Mouse (Mus musculus) thymus, postnatal 4 days (tissue): ENCODE data around the gene Rcsd1.

Source experiments
- DNase-seq: peaks from one replicate; pipeline ENCODE4 v3.0.0; 2021

Rcsd1 gene

GRCm38 (mm10) chr1:165716426-165716825 is 6.9 kb upstream of the Rcsd1 start:
- DNase-seq = peak; percentile 19

GRCm38 (mm10) chr1:165713798-165714197 is 4.2 kb upstream of the Rcsd1 start:
- DNase-seq = no peak

GRCm38 (mm10) chr1:165711914-165712313 is 2.4 kb upstream of the Rcsd1 start:
- peak; percentile 49 for DNase-seq

DNA sequence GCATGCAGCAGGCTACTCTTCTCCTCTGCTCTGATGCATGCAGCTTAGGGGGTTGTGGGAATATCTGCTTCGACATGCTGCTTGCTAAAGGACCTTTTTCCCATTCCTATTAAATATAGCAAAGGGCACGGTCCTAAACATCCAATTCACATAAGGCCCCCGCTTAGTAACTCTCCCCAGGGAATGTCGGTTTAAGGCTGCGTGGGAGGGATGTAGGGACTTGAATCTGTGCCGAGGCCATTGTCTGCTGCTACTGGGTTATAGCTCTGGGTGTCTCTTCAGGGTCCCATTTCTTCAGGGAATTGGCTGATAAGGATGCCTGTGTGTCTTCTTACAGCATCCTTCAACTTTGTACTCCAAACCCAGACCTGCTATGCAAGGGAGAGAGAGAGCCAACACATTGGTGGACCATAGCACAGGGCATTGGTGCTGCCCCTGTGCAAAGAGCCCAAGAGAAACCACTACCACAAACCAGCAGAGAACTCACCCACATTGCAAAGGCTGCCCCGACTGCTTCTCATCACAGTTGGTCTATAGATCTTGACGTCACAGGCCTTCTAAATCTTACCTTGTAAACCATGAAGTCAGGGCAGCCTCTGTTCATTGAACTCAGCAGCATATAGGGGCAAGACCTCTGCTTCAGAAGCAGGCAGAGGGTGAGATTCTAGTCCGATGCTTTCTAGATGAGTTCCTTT is 724 bp downstream of the Rcsd1 start:
- peak; percentile 58 for DNase-seq

GRCm38 (mm10) chr1:165707640-165708322 is 1.8 kb downstream of the Rcsd1 start:
- peak; percentile 78 for DNase-seq

DNA sequence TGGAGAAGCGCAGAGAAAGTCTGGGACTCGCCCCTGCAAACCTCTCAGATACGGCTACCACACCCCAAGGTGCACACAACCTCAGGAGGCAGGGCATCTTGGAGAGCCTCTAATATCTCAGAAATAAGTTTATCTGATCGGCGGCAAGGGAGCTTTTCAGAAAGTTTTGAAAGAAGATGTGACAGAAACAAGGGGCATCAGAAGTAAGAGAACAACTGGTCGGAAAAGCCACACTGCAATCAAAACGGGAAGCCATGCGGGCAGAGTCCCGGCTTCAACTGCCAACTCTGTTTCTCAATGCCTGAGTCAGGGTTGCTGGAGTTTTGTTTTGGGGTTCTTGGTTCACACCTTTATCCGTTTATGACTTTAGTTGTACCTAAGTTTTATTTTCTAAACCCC is 2.3 kb downstream of the Rcsd1 start:
- DNase-seq = peak; percentile 63

DNA sequence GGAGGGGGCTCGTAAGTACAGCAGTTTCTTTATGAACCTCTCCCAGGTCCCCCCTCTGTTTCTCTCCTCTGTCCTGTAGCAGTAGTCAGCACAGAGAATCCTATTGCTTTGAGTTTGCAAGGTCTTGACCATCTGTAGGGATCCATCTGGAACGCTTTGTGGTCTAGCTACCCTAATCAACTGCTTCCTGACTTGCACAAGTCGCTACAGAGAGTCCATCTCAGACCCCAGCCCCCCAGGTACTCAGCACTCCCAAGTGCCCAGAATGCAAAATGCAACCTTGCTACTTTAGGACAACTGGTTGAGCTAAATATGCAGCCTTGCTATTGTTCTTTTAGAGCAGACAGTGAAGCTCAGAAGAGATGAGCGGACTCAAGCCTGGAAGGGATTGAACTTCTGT is 3.1 kb downstream of the Rcsd1 start:
- DNase-seq = no peak

DNA sequence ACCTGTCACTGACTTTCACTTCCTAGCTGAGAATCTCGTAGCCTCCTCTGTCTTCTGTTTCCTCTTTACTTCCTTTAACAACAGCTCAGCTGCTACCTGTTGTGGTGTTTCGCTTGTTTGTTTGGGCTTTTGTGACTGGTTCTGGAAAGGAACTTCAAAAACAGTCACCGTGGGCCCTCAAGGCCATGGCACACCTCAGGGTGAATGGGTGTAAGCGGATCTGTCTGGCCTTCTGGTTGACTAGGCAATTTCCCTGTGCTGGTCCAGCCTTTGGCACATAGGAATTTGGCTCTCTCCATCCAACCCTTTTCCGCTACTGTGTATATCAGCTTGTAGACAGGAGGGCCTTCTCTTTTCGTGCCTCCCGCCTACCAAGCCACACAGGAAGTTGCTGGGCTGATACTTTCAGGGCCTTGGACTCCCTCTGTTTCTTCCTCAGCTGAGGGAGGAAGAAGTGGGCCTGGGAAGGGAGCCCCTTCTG is 3.6 kb downstream of the Rcsd1 start:
- peak; percentile 61 for DNase-seq

GRCm38 (mm10) chr1:165705368-165705767 is 4.2 kb downstream of the Rcsd1 start:
- DNase-seq = no peak

GRCm38 (mm10) chr1:165704841-165705240 is 4.7 kb downstream of the Rcsd1 start:
- no peak for DNase-seq

DNA sequence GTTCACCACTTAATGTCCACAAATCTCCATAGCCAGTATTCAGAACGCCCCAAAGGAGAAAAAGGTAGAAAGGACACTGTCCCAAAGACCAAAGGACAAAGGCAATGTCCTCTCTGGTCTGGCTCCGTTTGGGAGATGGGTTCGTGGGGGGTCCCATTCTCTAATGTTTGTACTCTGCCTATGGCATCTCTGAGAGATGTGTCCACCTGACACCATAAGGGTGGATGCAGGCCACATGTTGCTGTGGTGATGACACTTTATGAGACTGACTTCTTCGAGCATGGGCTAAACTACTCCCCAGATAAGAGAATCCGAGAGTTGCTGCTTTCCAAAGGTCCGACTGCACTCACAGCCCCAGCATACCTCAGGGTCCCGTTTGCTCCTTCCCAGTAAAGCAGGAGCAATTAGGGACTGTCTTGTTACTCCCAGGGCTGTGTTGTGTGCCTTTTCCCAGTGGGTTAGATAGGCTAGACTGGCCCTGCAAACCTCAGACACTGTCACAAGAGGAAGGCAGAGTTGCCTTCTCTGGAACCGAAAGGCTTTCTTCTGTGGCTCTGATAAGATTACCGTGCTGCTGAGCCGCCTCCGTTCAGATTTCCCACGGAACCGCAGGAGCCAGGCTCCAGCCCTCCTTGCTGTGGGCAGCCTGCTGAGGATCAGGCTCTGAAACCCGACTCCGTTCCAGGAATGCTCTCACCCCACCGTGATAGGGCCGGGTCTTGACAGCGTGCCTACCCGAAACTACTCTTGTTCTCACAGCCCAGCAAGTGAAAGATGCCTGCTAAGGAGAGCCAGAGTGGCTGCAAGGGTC is 7.1 kb downstream of the Rcsd1 start:
- peak; percentile 44 for DNase-seq

GRCm38 (mm10) chr1:165701562-165701961 is 8.0 kb downstream of the Rcsd1 start:
- no peak for DNase-seq

DNA sequence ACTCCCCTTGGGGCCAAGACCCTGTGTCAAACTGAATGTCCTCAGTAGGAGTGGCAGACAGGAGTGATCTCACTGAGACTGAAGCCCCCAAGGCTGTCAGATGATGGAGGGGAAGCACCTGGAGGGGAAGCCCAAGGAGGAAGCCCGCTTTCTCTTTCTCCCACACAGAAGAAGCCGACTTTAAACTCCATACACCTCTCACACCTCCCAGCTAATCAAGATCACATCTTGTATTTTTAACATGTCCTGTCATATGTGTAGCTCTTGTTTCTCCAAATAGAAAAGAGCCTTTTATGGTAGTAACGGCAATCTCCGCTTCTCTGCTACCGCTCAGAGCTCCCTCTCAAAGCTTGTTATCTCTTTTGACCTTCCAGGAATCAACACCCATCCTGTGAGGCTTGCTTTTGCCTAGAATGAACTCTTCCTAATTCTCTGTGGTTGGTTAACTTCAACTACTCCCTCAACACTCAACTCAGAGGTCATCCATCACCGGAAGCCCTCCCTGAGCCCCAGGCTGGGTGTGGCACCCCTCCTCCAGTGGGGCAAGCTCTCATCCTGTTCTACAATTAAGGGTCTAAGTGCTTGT is 8.5 kb downstream of the Rcsd1 start:
- peak; percentile 68 for DNase-seq

- peak; percentile 62 for DNase-seq
Measured at GRCm38 (mm10) chr1:165700376-165700815, 9.2 kb downstream of the Rcsd1 start.

DNA sequence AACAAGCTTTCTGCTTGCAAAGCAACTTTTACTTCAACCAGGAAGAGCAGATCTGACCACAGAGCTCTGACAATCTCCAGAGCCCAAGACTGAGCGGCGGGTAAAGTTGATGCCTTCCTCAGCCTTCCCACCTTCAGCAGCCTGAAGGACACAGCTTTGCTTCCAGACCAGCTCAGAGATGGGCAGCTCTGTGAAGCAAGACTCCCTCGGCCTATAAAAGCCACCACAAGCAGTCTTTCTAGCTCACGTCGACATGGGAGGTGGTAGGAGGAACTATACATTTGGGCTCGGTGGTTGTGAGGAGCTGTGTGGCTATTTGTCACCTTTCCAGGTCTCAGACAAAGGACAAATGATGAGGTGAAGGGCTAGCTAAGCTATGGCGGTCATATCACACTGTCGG is 11.9 kb downstream of the Rcsd1 start:
- no peak for DNase-seq

DNA sequence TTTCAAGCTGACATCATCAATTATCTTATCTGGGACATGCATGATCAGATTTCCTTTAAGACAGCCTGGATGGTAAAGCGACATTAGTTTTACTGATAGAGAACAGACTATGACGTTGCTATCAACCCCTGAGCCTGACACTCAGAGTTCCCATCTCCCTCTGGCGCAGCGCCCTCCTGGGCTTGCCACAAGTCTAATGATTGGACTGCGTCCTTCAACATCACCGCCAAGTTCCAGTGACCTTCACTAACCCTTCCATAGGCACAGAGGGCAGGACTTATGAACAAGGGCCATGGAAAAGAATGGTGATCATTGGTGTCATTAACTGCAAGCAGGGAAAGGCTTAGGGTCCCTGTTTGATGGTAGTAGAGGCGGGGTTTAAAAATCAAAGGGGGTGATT is 12.7 kb downstream of the Rcsd1 start:
- DNase-seq = no peak

DNA sequence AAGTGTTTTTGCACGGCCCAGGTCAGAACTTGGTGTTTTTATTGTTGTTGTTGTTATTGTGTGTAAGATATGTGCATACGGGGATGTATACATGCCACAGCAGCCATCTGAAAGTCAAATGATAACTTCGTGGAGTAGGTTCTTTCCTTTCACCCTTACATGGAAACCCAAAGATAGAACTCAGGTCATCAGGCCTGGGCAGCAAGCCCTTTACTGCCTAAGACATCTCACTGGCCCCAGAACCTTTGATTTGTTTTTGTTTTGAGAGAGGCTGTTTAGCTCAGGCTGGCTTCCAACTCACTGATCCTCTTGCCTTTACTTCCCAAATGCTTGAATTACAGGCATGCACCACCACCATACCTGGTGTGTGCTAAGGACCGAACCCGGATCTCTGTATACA is 13.5 kb downstream of the Rcsd1 start:
- no peak for DNase-seq

GRCm38 (mm10) chr1:165695392-165696014 is 14.1 kb downstream of the Rcsd1 start:
- DNase-seq = no peak

- no peak for DNase-seq
Measured at GRCm38 (mm10) chr1:165693856-165694255, 15.7 kb downstream of the Rcsd1 start.

GRCm38 (mm10) chr1:165691516-165691915 is 18.0 kb downstream of the Rcsd1 start:
- peak; percentile 59 for DNase-seq

- DNase-seq = no peak
Measured at GRCm38 (mm10) chr1:165689845-165690244, 19.7 kb downstream of the Rcsd1 start.

GRCm38 (mm10) chr1:165687861-165688260 is 21.7 kb downstream of the Rcsd1 start:
- no peak for DNase-seq

DNA sequence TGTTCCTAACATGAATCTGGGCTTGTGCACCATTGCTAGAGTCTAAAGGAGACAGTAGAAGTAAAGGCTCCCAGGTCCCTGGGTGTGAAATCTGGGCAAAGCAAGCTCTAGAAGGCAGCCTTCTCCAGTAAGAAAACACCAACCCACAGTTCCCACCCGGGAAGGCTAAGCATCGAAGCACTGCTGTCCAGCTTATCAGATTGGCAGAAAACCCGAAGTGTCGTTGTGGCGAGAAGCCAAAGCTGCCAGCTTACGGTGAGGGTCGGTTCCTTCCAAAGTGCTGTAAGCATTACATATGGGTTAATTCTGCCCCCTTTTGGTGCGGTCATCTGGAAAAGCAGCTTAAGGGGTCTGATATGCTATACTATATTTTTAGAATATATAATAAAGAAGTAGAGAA is 22.6 kb downstream of the Rcsd1 start:
- no peak for DNase-seq
